Mouse (Mus musculus): Measurements from ENCODE around the gene Rnf222.

DNA sequence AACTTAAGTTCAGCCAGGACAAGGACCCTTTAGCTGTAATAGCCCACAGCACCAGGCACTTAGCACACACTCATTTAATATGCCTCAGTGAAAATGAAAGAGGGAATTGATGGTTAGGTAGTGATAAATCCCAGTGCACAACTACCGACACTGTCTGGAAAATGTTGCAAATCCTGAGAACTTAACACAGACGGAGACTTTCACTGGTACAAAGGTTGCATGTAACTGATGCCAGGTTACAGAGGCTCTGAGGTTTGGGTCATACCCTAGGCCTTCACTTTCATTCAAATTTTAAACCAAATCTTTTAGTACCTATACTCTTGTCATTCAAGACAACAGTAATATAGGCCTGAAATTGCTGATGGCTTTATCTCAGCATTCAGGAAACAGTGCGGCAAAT lies 31.0 kb upstream of the Rnf222 start:
- TF ChIP-seq CTCF (IDR thresholded peaks at IDR 0.05; ENCODE audit: borderline replicate concordance, insufficient read depth, low read length) (no peak), POLR2A (IDR thresholded peaks at IDR 0.05; ENCODE audit: low read depth, low read length) (no peak)
